Mouse (Mus musculus) CD8-positive naive resting alpha-beta T cell, adult 2 months (primary cell): ENCODE results near the gene Gli1.

Experiments
- DNase-seq, 2 experiments: peaks; one replicate each; pipeline ENCODE4 v3.0.0; 2022; ENCODE audit warnings: low read depth in 2 of 2, low spot score in 2 of 2

The Gli1 gene

DNA sequence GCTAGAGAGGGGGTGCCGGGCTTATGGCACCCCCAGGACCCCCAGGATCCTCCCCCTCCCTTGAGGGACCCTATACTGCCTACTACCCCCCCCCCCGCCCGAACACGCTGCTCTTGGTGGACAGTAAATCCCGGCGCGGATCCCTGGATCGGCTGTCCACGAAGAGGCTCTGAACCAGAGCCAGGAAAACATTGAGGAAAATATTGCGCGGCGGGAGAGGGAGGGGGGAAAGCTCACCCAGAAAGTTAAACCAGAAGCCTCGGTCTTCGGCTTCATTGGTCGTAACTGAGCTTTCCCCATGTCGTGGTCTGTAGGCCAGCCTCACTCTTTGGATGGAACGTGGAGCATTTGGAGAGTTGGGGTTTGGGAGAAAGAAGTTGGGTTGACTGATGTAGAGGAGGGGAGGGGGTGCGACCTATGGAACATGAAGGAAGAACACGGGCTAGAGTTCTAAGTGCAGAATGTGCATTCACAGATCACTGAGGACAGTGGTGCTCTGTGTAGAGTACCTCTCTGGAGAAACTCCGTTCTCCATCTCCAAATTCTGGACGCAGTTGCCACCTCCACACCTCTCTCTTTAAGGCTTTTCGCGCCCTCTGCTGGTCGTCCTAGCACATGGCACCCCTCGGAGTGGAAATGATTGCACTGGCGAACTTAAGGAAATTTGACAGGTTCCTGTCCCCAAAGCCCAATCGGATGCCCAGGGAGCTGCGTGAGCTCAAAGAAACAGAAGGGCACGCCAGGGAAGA, at the start of gene Gli1:
Gene Gli1, minus strand, starts transcription at position 84 of the 749 bp plus-strand sequence.
- peak; percentile 74 to 86 for DNase-seq

GRCm38 (mm10) chr10:127381743-127382134, 40.0 kb upstream of the Gli1 start:
- no peak for DNase-seq

DNA sequence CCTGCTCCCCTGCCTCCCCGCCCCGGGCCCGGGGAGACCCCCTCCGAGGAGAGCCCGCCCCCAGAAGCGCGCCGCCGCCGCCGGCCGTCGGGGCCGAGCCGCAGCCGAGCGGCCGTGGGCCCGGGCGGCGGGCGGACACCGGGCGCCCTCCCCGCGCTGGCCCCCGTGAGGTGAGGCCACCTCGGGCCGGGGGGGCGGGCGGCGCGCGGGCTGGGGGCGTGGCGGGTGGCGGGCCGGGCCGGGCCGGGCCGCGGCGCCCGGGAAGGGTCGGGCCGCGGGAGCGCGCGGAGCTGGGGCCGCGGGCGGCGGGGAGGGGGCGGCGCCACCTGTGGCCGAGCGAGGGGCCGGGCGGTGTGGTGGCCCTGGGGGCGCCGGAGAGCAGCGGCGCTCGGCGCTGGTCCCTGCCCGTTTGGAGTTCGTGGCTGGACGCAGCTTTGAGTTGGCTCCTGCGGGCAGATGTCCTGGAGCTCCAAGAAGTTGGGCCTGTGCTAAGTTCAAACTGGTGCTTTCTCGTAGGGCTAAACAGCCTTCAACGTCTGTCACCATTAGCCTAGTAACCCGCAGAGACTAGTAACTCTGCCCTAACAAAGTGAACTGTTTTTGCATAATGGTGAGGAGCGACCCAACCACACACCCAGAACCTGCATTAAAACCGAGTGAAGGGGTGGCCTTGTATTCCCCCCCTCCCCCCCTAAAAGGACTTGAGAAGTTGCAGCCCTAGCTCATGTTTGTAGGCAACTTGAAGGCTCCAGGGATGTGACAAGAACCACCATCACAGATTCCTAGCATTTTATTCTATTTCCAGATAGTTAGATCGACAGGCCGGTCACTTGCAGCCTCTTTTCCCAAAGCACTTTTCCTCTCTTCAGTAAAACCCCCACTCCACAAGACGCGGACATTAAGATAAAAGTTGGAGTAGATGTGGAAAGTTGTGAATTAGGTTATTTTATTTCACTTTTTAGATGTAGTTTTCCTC, 39.3 kb upstream of the Gli1 start:
- peak; percentile 24 to 31 for DNase-seq

DNA sequence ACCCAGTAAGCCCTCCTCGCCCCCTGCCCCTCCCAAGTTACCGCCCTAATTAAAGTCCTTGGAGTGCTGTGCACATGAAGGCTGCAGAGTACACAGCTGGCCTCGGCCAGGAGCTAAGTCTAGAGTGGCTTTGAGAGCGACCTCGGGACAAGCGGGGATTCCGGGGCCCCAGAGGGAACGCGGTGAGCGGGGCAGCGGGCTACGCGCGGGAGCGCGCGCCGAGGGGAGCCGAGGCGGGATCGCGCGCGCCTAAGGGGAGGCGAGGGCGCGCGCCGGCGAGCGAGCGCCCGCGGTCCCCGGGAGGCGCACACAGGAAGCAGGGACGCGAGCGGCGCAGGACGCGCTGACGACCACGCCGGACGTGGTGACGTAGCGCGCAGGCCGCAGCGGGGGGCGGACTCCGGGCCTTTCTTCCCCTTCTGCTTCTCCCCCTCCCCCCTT, 38.5 kb upstream of the Gli1 start, which contains the start of gene R3hdm2:
Gene R3hdm2, plus strand, starts transcription at position 77 of the 441 bp plus-strand sequence.
- DNase-seq, result peak; percentile 80 to 89

DNA sequence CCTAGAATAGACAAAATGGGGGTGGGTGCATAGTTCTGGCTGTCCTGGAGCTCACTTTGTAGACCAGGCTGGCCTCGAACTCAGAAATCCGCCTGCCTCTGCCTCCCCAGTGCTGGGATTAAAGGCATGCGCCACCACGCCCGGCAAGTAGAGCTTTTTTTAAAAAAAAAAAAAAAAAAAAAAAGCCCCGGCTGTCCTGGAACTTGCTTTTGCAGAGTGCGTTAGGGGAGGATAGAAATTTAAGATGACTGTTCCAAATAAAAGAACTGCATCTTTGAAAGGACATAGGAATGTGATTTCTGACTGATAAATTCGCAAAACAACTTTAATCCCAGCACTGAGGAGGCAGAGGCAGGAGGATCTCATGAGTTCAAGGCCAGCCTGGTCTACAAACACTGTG, 37.9 kb upstream of the Gli1 start:
- no peak for DNase-seq

- no peak for DNase-seq
Measured at GRCm38 (mm10) chr10:127377700-127378099, 35.9 kb upstream of the Gli1 start.

DNA sequence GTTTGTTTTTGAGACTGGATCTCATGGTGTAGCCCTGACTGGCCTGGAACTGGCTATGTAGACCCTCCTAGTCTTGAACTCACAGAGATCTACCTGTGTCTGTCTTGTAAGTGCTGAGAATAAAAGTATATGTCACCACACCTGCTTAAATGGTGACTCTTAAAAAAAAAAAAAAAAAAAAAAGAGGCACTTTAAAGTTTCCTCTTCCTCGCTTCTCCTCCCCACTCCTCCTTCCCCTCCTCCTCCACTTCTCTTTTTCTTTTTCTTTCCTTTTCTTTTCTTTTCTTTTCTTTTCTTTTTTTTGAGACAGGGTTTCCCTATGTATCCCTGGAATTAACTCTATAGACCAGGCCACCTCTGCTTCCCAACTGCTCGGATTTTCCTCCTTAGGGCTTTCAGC, 29.2 kb upstream of the Gli1 start:
- DNase-seq, result no peak

DNA sequence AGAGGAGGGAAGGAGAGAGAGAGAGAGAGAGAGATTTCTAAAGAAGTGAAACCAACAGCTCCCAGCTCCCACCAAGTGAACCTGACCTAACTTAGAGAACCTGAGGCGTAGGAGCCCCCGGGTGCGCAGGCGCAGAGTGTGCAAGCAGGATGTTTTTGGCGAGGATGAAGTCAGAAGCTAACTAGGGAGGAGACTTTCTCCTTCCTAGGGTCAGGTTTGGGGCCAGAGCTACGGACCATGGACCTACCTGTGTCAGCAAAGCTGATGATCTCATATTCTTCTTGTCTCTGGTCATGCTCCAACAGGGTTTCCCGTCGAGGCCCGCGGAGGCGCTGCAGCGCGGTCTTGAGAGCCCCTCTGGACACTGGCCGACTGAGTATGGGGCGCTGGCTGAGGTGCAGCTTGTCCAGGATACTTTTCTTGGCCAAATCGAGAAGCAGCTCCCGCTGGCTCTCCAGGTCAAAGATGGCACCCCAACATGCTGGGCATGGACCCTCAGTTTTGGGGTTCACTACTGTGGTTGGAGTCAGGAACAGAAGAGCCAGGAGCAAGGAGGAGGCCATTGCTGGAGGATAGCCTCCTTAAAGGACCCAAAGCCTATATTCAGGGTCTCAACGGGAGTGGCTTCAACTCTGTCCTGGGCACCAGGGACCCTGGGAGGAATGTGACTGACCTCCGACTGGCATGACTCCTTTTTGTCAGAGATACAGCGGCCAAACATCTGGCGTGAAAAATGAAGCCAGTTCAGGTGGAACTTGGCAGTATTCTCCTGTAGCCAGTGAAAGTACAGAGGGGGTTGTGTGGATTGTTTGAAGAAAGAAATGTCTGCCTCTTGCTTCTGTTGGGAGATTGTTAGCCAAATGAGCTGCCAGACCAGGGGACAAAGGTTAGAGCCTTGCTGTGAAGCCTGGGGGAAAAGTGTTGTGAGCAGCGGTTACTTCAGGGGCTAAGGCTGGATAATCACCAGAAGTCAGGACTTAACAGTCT, 28.4 kb upstream of the Gli1 start, which contains the start of gene Inhbc:
Gene Inhbc, minus strand, starts transcription at position 598 of the 987 bp plus-strand sequence.
- no peak for DNase-seq

DNA sequence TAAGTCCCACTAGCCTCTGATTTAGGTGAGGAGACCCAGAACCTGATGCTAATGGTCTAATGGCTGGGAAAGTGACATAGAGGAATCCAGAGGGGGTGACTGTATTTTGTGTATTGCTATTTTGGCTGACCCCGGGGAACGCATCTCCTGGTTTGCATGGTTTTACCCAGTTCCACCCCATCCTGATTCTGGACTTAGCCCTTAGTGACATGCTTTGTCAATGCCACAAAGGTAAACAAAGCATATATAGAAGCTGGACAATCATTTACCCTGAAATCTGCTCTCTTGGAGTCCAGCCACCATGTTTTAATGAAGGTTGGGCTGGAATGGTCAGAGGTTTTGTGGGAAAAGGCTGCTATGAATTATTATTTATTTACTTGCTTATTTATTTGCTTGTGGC, 26.5 kb upstream of the Gli1 start:
- no peak for DNase-seq

DNA sequence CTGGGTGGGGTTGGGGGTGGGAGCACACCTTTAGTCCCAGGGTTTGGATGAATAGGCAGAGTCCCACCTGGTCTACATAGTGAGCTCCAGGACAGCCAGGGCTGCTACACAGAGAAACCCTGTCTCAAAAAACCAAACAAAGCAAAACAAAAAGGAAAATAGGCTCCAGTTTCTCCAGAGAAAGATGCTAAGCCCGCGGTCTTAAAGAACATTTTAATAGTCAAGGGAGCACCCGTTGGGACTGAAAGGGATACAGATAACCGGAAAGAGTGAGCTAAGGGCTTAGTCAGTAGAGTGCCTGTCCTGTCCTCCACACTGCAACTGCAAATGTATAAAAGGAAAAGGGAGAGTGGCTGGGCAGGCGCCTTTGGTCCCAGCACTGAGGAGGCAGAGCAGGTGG, 25.3 kb upstream of the Gli1 start:
- no peak for DNase-seq

GRCm38 (mm10) chr10:127360714-127361113, 18.9 kb upstream of the Gli1 start:
- DNase-seq, result no peak

GRCm38 (mm10) chr10:127355336-127355735, 13.6 kb upstream of the Gli1 start:
- DNase-seq, result no peak

GRCm38 (mm10) chr10:127353909-127354895, 12.4 kb upstream of the Gli1 start, which contains the start of gene Inhbe:
Inhbe (minus strand) TSS chr10:127354411.
- no peak for DNase-seq

DNA sequence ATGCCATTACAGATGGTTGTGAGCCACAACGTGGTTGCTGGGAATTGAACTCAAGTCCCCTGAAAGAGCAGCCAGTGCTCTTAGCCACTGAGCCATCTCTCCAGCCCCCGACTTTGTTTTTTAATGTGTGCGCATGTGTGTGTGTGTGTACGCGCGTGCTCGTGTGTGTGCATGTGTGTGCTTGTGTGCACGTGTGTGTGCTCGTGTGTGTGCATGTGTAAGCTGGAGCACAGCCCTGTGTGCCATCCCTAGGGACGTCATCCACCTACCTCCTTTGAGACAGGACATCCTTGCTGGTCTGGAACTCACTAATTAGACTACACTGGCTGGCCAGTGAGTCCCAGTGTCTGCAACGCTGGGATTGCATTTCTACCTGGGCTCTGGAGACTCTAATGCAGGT, 11.0 kb upstream of the Gli1 start:
- no peak for DNase-seq

DNA sequence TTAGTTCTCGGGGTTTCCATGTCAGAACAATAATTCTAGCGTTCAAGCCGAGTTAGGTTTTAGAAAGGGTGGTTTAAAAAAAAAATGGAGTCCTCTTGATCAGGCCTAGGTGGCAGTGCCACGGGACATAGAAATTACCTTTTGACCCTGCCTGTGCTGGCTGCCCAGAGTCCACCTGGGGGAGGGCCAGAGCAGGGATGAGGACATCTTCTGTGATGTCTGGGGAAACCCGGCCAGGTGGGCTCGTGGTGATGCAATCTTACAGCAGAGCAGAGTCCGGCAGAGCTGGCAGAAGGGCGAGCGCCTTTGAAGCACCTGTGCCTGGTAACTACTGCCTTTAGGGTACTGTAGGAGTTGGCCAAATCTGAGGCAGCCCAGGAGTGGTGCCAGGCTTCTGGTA, 10.4 kb upstream of the Gli1 start:
- no peak for DNase-seq

- no peak for DNase-seq
Measured at GRCm38 (mm10) chr10:127351719-127352118, 9.9 kb upstream of the Gli1 start.

GRCm38 (mm10) chr10:127351285-127351595, 9.5 kb upstream of the Gli1 start:
- no peak for DNase-seq

- peak; percentile 64 to 76 for DNase-seq
Measured at GRCm38 (mm10) chr10:127350594-127351284, 9.0 kb upstream of the Gli1 start.

GRCm38 (mm10) chr10:127349810-127350209, 8.0 kb upstream of the Gli1 start:
- DNase-seq, result no peak
